Mouse (Mus musculus): ENCODE data around the gene Olfr332. TPM values are rescaled to one million over a fixed set of nuclear protein-coding genes. Genes with fewer than 3 reads are reported as not detected.

The Olfr332 gene
- polyA plus RNA-seq, 1 experiment from 2014 or later = not detected

DNA sequence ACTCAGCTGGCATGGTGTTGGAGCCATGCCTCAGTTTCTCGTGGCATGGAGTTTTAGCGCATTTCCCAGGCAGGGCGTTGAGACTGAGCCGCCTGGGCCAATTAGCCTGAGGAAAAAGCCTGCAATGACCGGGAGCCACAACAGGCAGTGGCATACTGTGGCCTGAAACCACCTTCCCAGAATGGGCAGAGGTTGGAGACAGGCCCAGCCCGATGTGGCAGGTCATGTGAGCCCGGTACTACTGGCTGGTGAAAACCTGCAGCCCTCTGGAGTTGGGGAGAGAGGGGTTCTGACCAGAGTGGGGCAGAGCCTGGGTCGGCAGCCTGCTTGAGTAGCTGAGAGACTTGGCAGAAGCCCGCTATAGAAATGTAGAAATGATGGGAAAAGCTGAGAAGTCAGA lies 6.4 kb upstream of the Olfr332 start:
- H3K27me3 ChIP-seq (ENCODE audit: insufficient read depth, low read length) = no peaks in the 10 kb centered on the region
- H3K9me3 ChIP-seq (ENCODE audit: low read length) = no peaks in the 10 kb centered on the region
- no peak overlapping the region for H3K9ac ChIP-seq (replicated peaks)
- no peak overlapping the region for H3K4me3 ChIP-seq (ENCODE audit: low read depth, low read length)
- no peak overlapping the region for H3K4me2 ChIP-seq (ENCODE audit: low read depth, low read length)
- no peak for TF ChIP-seq CTCF (IDR thresholded peaks at IDR 0.05; ENCODE audit: low read depth)
- no peak for TF ChIP-seq EP300 (IDR thresholded peaks at IDR 0.05; ENCODE audit: low read depth)
- DNase-seq = no peak
- no peaks in the 10 kb centered on the region for H3K4me1 ChIP-seq (ENCODE audit: insufficient read depth)
- 83% methylated on average over 9 of the region's 9 CpGs for WGBS (ENCODE audit: insufficient replicate concordance)
- H3K27ac ChIP-seq (ENCODE audit: low read depth) = no peak overlapping the region
- no peak for ATAC-seq
- no peaks in the 10 kb centered on the region for H3K36me3 ChIP-seq (replicated peaks; ENCODE audit: insufficient read depth, low read length)

DNA sequence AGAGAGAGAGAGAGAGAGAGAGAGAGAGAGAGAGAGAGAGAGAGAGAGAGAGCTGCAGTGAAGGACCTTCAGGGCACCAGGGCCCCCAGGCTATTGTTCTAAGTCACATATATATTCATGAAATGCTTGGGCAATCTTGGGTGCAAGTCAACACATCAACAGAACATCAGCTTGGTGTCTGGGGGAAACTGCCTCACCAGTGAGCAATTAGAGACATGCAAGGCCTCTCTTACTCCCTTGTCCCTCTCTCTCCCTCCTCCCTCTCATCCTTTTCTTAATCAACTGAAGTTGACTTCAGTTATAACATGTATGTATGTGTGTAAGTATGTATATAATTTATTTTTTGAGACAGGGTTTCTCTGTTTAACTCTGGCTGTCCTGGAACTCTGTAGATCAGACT lies 30.2 kb downstream of the Olfr332 start, which contains the start of gene Olfr30:
TSS of gene Olfr30 (minus strand) at position 101 of the 400 bp plus-strand sequence.
- Histone ChIP-seq H3K9ac (replicated peaks) (no peak within 1 kb of the TSS), H3K4me1 (ENCODE audit: insufficient read depth) (no peaks in the 10 kb centered on the region), H3K4me3 (ENCODE audit: low read depth, low read length) (no peak within 1 kb of the TSS), H3K4me2 (ENCODE audit: low read depth, low read length) (no peak within 1 kb of the TSS), H3K36me3 (replicated peaks; ENCODE audit: insufficient read depth, low read length) (no peaks in the 10 kb centered on the region), H3K27ac (ENCODE audit: low read depth) (no peak within 1 kb of the TSS), H3K27me3 (ENCODE audit: insufficient read depth, low read length) (no peaks in the 10 kb centered on the region), H3K9me3 (ENCODE audit: low read length) (no peaks in the 10 kb centered on the region)
- ATAC-seq (no peak), DNase-seq (no peak)
- TF ChIP-seq CTCF (IDR thresholded peaks at IDR 0.05; ENCODE audit: low read depth) (no peak), EP300 (IDR thresholded peaks at IDR 0.05; ENCODE audit: low read depth) (no peak)

DNA sequence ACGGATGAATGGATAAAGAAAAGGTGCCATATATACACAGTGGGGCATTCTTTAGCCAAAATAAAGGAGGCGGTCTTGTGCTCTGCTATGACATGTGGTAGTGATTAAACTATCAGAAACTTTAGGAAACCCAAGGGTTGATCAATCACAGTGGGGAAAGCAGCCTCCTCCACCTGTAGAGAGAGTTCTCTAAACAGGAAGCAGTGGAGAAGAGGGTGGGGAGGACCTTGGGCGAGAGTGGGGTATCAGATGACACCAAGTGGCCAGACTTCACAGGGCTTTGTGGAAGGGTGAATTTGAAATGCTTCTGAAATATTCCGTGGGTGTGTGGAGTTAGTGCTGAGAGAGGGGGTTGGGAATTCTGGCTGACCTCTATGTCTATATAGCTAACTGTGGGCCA lies 38.8 kb downstream of the Olfr332 start:
- ATAC-seq (no peak), DNase-seq (no peak)
- Histone ChIP-seq H3K4me3 (ENCODE audit: low read depth, low read length) (no peak overlapping the region), H3K9me3 (ENCODE audit: low read length) (peaks cover 4% of the 10 kb centered on the region; the same call in 1 of the 2 replicates), H3K36me3 (replicated peaks; ENCODE audit: insufficient read depth, low read length) (no peaks in the 10 kb centered on the region), H3K4me1 (ENCODE audit: insufficient read depth) (no peaks in the 10 kb centered on the region), H3K27me3 (ENCODE audit: insufficient read depth, low read length) (no peaks in the 10 kb centered on the region), H3K27ac (ENCODE audit: low read depth) (no peak overlapping the region), H3K4me2 (ENCODE audit: low read depth, low read length) (no peak overlapping the region), H3K9ac (replicated peaks) (no peak overlapping the region)
- 58% methylated on average over 4 of the region's 4 CpGs for WGBS (ENCODE audit: insufficient replicate concordance)
- TF ChIP-seq EP300 (IDR thresholded peaks at IDR 0.05; ENCODE audit: low read depth) (no peak), CTCF (IDR thresholded peaks at IDR 0.05; ENCODE audit: low read depth) (no peak)

DNA sequence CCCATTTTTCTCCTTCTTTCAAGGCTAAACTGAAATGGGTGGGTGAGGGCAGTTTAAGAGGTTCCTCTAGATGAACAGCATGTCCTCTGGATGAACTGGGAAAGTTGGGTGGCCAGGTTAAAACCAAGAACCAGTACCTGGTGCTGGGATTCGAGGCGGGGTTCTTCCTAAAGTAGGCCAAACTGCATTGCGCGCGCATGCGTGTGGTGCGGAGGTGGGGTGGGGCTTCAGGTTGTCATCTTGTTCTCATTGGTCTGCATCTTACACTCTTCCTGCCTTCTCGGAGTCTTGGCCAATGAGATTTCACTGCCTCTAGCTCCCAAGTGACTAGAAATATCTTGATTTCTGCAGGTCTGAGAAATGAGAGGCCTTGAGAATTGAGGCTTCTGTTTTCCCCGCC lies 39.6 kb downstream of the Olfr332 start, which contains the start of gene Lypd9:
TSS of gene Lypd9 (minus strand) at position 165 of the 400 bp plus-strand sequence.
- no peak within 1 kb of the TSS for H3K27ac ChIP-seq (ENCODE audit: low read depth)
- no peaks in the 10 kb centered on the region for H3K4me1 ChIP-seq (ENCODE audit: insufficient read depth)
- no peaks in the 10 kb centered on the region for H3K27me3 ChIP-seq (ENCODE audit: insufficient read depth, low read length)
- no peak for DNase-seq
- no peak within 1 kb of the TSS for H3K4me3 ChIP-seq (ENCODE audit: low read depth, low read length)
- TF ChIP-seq CTCF (IDR thresholded peaks at IDR 0.05; ENCODE audit: low read depth) (no peak), EP300 (IDR thresholded peaks at IDR 0.05; ENCODE audit: low read depth) (no peak)
- H3K36me3 ChIP-seq (replicated peaks; ENCODE audit: insufficient read depth, low read length) = no peaks in the 10 kb centered on the region
- H3K9me3 ChIP-seq (ENCODE audit: low read length) = peaks cover 4% of the 10 kb centered on the region; the same call in 1 of the 2 replicates
- ATAC-seq = no peak
- H3K4me2 ChIP-seq (ENCODE audit: low read depth, low read length) = no peak within 1 kb of the TSS
- H3K9ac ChIP-seq (replicated peaks) = no peak within 1 kb of the TSS
- 89% methylated on average over 9 of the region's 9 CpGs for WGBS (ENCODE audit: insufficient replicate concordance)

Other genes starting within 250 kb of the Olfr332 start
- 4.9 and 7.0 TPM in 2 replicates for gene 4930438A08Rik, start 217.8 kb downstream of the Olfr332 start, polyA plus RNA-seq (2015; fragmentation: Nextera tagmentation; extraction: Ambion mirVana)
- 3.3 and 4.0 TPM in 2 replicates for gene Zfp692, start 185.5 kb downstream of the Olfr332 start, polyA plus RNA-seq (2015; fragmentation: Nextera tagmentation; extraction: Ambion mirVana)
- gene Zfp672, start 162.2 kb downstream of the Olfr332 start, polyA plus RNA-seq (2015; fragmentation: Nextera tagmentation; extraction: Ambion mirVana) = 44.4 and 46.2 TPM in 2 replicates
- gene Sh3bp5l, start 161.8 kb downstream of the Olfr332 start, polyA plus RNA-seq (2015; fragmentation: Nextera tagmentation; extraction: Ambion mirVana) = 10.5 and 11.0 TPM in 2 replicates
- not detected in 2 replicates for gene Lypd8, start 113.5 kb downstream of the Olfr332 start, polyA plus RNA-seq (2015; fragmentation: Nextera tagmentation; extraction: Ambion mirVana)
- not detected in 2 replicates for gene 1810065E05Rik, start 71.4 kb downstream of the Olfr332 start, polyA plus RNA-seq (2015; fragmentation: Nextera tagmentation; extraction: Ambion mirVana)
- gene Gm12253, start 60.0 kb downstream of the Olfr332 start, polyA plus RNA-seq (2015; fragmentation: Nextera tagmentation; extraction: Ambion mirVana) = not detected in 2 replicates
- gene Lypd9, start 39.6 kb downstream of the Olfr332 start, polyA plus RNA-seq (2015; fragmentation: Nextera tagmentation; extraction: Ambion mirVana) = not detected in 2 replicates
- gene Olfr30, start 30.3 kb downstream of the Olfr332 start, polyA plus RNA-seq (2015; fragmentation: Nextera tagmentation; extraction: Ambion mirVana) = not detected in 2 replicates
- gene Olfr331, start 10.0 kb upstream of the Olfr332 start, polyA plus RNA-seq (2015; fragmentation: Nextera tagmentation; extraction: Ambion mirVana) = not detected in 2 replicates
- gene Olfr330, start 42.3 kb upstream of the Olfr332 start, polyA plus RNA-seq (2015; fragmentation: Nextera tagmentation; extraction: Ambion mirVana) = not detected in 2 replicates
- not detected in 2 replicates for gene Olfr329-ps, start 53.9 kb upstream of the Olfr332 start, polyA plus RNA-seq (2015; fragmentation: Nextera tagmentation; extraction: Ambion mirVana)
- gene Olfr328, start 63.1 kb upstream of the Olfr332 start, polyA plus RNA-seq (2015; fragmentation: Nextera tagmentation; extraction: Ambion mirVana) = not detected in 2 replicates
- not detected in 2 replicates for gene Olfr224, start 78.0 kb upstream of the Olfr332 start, polyA plus RNA-seq (2015; fragmentation: Nextera tagmentation; extraction: Ambion mirVana)
- not detected in 2 replicates for gene Olfr325, start 85.2 kb upstream of the Olfr332 start, polyA plus RNA-seq (2015; fragmentation: Nextera tagmentation; extraction: Ambion mirVana)
- not detected in 2 replicates for gene Olfr324, start 102.6 kb upstream of the Olfr332 start, polyA plus RNA-seq (2015; fragmentation: Nextera tagmentation; extraction: Ambion mirVana)
- gene 2210407C18Rik, start 123.5 kb upstream of the Olfr332 start, polyA plus RNA-seq (2015; fragmentation: Nextera tagmentation; extraction: Ambion mirVana) = not detected in 2 replicates
- gene Olfr323, start 137.9 kb upstream of the Olfr332 start, polyA plus RNA-seq (2015; fragmentation: Nextera tagmentation; extraction: Ambion mirVana) = not detected in 2 replicates
- gene Trim58, start 147.9 kb upstream of the Olfr332 start, polyA plus RNA-seq (2015; fragmentation: Nextera tagmentation; extraction: Ambion mirVana) = 5.8 and 5.9 TPM in 2 replicates
- 0.06 TPM in 1 of 2 replicates, not detected in the other for gene Olfr322, start 166.2 kb upstream of the Olfr332 start, polyA plus RNA-seq (2015; fragmentation: Nextera tagmentation; extraction: Ambion mirVana)
- gene Olfr320, start 188.5 kb upstream of the Olfr332 start, polyA plus RNA-seq (2015; fragmentation: Nextera tagmentation; extraction: Ambion mirVana) = not detected in 2 replicates
- gene Olfr319, start 206.6 kb upstream of the Olfr332 start, polyA plus RNA-seq (2015; fragmentation: Nextera tagmentation; extraction: Ambion mirVana) = not detected in 2 replicates
- gene Olfr318, start 231.5 kb upstream of the Olfr332 start, polyA plus RNA-seq (2015; fragmentation: Nextera tagmentation; extraction: Ambion mirVana) = not detected in 2 replicates
- not detected in 2 replicates for gene Olfr317, start 246.7 kb upstream of the Olfr332 start, polyA plus RNA-seq (2015; fragmentation: Nextera tagmentation; extraction: Ambion mirVana)